Mouse (Mus musculus) megakaryocyte progenitor cell, adult 5-6 weeks (primary cell): ENCODE data around the gene Gm21256. TPM values are rescaled to one million over a fixed set of nuclear protein-coding genes. Genes with fewer than 3 reads are reported as not detected.
"Not testable (repeated sequence)": the region's sequence is repeated elsewhere in the genome, so short reads cannot be mapped to it uniquely, and the experiment has no call there.

Experiments
- ATAC-seq: replicated peaks from 2 replicates; pipeline ENCODE4 v1.8.0; 2016; ENCODE audit warnings: mild to moderate bottlenecking, moderate TSS enrichment, inconsistent platforms; ENCODE audit not compliant: poor library complexity
- total RNA-seq, 2 experiments: library from RNA; stranded (forward) in 1 of 2; stranded (reverse) in 1 of 2; fragments of 157-497, 149-512 nt in 1 of 2; fragments of 200-1000 nt in 1 of 2; gene quantifications; 2 replicates each; pipeline versions ENCODE4 v1.2.3 to v1.2.4; 2015 to 2017

The Gm21256 gene
- not detected in 2 replicates for total RNA-seq (2015)
- total RNA-seq (2017) = not detected in 2 replicates

DNA sequence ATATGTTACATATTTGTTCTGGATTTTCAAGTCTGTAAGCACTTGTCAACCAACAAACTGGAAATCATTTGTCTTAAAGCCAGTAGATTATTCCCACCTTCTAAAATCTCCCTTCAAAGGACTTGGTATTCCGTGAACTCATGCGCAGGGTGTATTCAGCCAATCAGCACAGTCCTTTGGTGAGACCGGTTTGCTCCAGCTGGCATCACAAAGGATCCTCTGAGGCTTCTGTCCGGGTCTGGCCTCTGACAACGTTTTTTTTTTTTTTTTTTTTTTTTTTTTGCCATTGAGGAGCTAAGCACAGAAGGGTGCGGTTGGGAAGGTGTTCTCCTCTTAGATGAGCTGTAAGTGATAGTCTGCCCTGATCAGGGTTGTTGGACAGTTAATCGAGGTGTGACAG is at the start of gene Gm21256:
Gene Gm21256 (plus strand): TSS at position 301 of the 400 bp plus-strand sequence.
- not testable (repeated sequence) for ATAC-seq

Other genes starting within 250 kb of the Gm21256 start
- not detected in 2 replicates for gene Gm21170, start 240.1 kb downstream of the Gm21256 start, total RNA-seq (2015)
- gene Gm21170, start 240.1 kb downstream of the Gm21256 start, total RNA-seq (2017) = not detected in 2 replicates